Mouse (Mus musculus) heart, embryonic 11.5 days (tissue): ENCODE measurements around the gene Epb41l2. TPM values are rescaled to one million over a fixed set of nuclear protein-coding genes. Genes with fewer than 3 reads are reported as not detected.

Experiments
- ATAC-seq: fragments of 200-750 bp; cut with Nextera tagmentation; replicated peaks from 2 replicates; pipeline ENCODE4 v1.8.0; 2017; ENCODE audit warnings: moderate library complexity; ENCODE audit not compliant: insufficient number of reproducible peaks, low FRiP score, low TSS enrichment
- H3K27ac ChIP-seq: fragments of 300-500 bp; sonication (generic); 2 replicates; pipeline ENCODE4 v1.5.1; 2014; ENCODE audit warnings: mild to moderate bottlenecking, low read depth, low read length
- H3K27me3 ChIP-seq: fragments of 300-500 bp; sonication (generic); 2 replicates; pipeline ENCODE4 v1.6.1; 2014; ENCODE audit warnings: mild to moderate bottlenecking, low read length, mixed read lengths; ENCODE audit not compliant: control insufficient read depth, insufficient read depth
- H3K36me3 ChIP-seq: fragments of 300-500 bp; sonication (generic); 2 replicates; pipeline ENCODE4 v1.6.1; 2014; ENCODE audit warnings: mild to moderate bottlenecking, low read length, moderate library complexity, mixed read lengths; ENCODE audit not compliant: control insufficient read depth, insufficient read depth
- H3K4me1 ChIP-seq: fragments of 300-500 bp; sonication (generic); 2 replicates; pipeline ENCODE4 v1.6.1; 2014; ENCODE audit warnings: low read length; ENCODE audit not compliant: control insufficient read depth, insufficient read depth
- H3K4me2 ChIP-seq: fragments of 300-500 bp; sonication (generic); 2 replicates; pipeline ENCODE4 v1.6.1; 2014; ENCODE audit warnings: mild to moderate bottlenecking, moderate library complexity
- H3K4me3 ChIP-seq: fragments of 300-500 bp; sonication (generic); 2 replicates; pipeline ENCODE4 v1.5.1; 2014; ENCODE audit warnings: low read depth, low read length
- H3K9ac ChIP-seq: fragments of 300-500 bp; sonication (generic); 2 replicates; pipeline ENCODE4 v1.6.1; 2014; ENCODE audit warnings: mild to moderate bottlenecking, low read depth, low read length, moderate library complexity
- H3K9me3 ChIP-seq: fragments of 300-500 bp; sonication (generic); replicated peaks from 2 replicates; pipeline ENCODE4 v1.6.1; 2016; ENCODE audit warnings: low read length; ENCODE audit not compliant: control insufficient read depth
- WGBS: fragments of 180-500 bp; shearing (Covaris S2); extraction: QIAGEN DNeasy Blood & Tissue Kit; methylation state at CpG from one replicate; pipeline ENCODE4 v1.1.7; 2014; ENCODE audit not compliant: insufficient replicate concordance; 5-methylcytosine and 5-hydroxymethylcytosine counted together
- polyA plus RNA-seq: library from polyadenylated mRNA; unstranded; fragments of >200 nt; fragmentation: Nextera tagmentation; extraction: Ambion mirVana; gene quantifications from 2 replicates; pipeline ENCODE4 v1.2.1, GENCODE M21; 2014

The Epb41l2 gene
- polyA plus RNA-seq, 1 experiment from 2014 or later, result 51.5 TPM

DNA sequence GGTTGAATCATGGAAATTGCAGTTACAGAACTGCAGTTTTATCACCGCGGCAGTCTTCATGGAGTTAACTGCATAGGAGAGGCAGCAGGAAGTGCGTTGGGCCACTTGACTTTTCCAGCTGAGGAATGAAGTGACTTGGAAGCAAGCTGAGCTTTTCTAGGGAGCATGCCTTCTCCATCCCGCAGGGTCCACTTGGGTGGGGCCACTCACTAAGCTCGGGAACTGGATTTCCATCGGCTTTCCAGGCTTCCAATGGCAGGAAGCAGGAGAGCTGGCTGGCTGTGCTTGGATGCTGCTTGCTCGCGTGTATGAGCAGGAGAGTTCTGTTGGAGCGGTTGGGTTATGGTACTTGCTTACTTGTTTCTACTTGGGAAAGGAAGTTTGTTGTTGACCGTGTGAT lies 72.8 kb downstream of the Epb41l2 start:
- Histone ChIP-seq H3K9me3 (no peaks in the 10 kb centered on the region), H3K4me1 (peaks cover 56% of the 10 kb centered on the region), H3K27ac (peak overlapping the region; percentile 82), H3K27me3 (no peaks in the 10 kb centered on the region), H3K4me3 (peak overlapping the region; percentile 25), H3K36me3 (no peaks in the 10 kb centered on the region), H3K9ac (peak overlapping the region; percentile 52; the same call in 1 of the 2 replicates), H3K4me2 (peak overlapping the region; percentile 58)
- no peak for ATAC-seq
- whole genome bisulfite sequencing, result 19% methylated on average over 10 of the region's 10 CpGs

- H3K27me3 ChIP-seq, result no peaks in the 10 kb centered on the region
- ATAC-seq, result no peak
- WGBS, result 19% methylated on average over 5 of the region's 5 CpGs
- 0 out of 2 replicates have a peak overlapping the region, but pooled peaks have one; percentile 52 for H3K9ac ChIP-seq
- H3K36me3 ChIP-seq, result no peaks in the 10 kb centered on the region
- H3K9me3 ChIP-seq, result no peaks in the 10 kb centered on the region
- H3K27ac ChIP-seq, result peak overlapping the region; percentile 82
- peak overlapping the region; percentile 58 for H3K4me2 ChIP-seq
- H3K4me1 ChIP-seq, result peaks cover 50% of the 10 kb centered on the region
- peak overlapping the region; percentile 25 for H3K4me3 ChIP-seq
Observed at GRCm38 (mm10) chr10:25432938-25433337, 73.3 kb downstream of the Epb41l2 start.

GRCm38 (mm10) chr10:25433524-25433923 lies 73.9 kb downstream of the Epb41l2 start:
- Histone ChIP-seq H3K9ac (no peak overlapping the region), H3K4me2 (peak overlapping the region; percentile 34; the same call in 1 of the 2 replicates), H3K36me3 (no peaks in the 10 kb centered on the region), H3K27ac (peak overlapping the region; percentile 82), H3K9me3 (no peaks in the 10 kb centered on the region), H3K27me3 (no peaks in the 10 kb centered on the region), H3K4me1 (peaks cover 47% of the 10 kb centered on the region), H3K4me3 (no peak overlapping the region)
- WGBS, result 8% methylated on average over 3 of the region's 3 CpGs
- 0 out of 2 replicates have a peak, but pooled peaks have one; percentile 46 for ATAC-seq

DNA sequence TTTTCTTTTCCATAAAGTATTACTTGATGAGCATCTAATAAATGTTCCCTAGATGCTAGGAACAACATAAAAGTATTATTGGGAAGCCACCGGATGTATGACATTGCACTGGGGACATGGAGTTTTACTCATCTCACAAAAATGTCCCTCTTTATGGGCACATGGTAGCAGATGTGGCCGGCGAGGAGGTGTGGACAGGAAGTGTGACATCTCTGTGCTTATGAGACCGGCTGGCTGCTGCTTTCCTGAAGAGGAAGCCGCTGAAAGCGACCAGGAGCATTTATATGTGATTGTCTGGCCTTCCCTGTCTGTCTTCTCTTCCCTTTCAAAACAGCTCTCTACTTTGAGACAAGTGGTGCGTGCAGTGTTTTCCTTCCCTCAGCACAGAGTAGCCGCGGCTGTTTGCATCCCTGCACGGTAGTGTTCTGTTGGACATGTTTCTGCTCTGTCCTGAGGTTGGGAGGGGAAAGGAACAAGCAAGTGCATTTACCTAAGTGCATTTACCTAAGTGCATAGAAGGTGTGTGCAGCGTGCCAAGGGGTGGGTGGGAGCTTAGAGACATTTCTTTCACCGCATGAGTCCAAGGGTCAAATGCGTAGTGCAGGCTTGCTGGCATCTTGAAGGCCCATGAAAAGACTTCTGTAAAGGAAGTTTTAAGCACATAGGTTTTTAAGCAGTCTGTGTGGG lies 74.9 kb downstream of the Epb41l2 start:
- no peaks in the 10 kb centered on the region for H3K36me3 ChIP-seq
- 34% methylated on average over 13 of the region's 13 CpGs for WGBS
- no peak for ATAC-seq
- H3K9me3 ChIP-seq, result no peaks in the 10 kb centered on the region
- peaks cover 42% of the 10 kb centered on the region for H3K4me1 ChIP-seq
- peak overlapping the region; percentile 34 for H3K4me2 ChIP-seq
- H3K4me3 ChIP-seq, result no peak overlapping the region
- no peaks in the 10 kb centered on the region for H3K27me3 ChIP-seq
- peak overlapping the region; percentile 82 for H3K27ac ChIP-seq
- 0 out of 2 replicates have a peak overlapping the region, but pooled peaks have one; percentile 43 for H3K9ac ChIP-seq

DNA sequence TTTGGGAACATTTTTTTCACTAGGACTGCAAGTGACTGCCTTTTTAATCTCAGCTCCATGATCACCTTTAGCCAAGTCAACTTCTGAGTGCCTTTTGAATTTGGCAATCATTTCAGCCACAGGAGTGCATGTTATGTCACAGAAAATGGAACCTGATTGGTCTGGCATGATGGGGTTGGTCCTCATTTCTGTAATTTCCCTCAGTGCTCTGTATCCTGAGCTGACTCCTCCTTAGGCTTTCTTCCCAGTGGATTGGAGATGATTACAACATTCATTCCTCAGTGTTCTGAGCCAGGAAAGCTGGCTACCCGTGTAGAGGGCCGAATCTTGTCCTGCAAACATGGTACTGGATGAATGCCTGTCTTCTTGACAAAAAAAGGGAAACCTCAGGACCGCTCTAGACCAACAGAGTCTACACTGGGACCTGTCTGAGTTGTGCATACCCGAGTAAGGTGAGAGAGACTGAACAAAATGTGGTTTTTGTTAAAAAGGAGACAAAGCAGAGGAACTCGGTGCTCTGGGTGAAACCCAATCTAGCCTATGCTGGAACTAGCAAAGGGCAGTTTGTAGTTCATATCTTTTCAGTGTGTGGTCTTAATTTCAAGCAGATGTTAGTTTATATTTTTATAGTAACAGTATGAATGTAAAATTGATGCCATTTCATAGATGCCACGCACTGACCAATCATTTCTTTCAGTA lies 77.3 kb downstream of the Epb41l2 start:
- H3K36me3 ChIP-seq, result no peaks in the 10 kb centered on the region

DNA sequence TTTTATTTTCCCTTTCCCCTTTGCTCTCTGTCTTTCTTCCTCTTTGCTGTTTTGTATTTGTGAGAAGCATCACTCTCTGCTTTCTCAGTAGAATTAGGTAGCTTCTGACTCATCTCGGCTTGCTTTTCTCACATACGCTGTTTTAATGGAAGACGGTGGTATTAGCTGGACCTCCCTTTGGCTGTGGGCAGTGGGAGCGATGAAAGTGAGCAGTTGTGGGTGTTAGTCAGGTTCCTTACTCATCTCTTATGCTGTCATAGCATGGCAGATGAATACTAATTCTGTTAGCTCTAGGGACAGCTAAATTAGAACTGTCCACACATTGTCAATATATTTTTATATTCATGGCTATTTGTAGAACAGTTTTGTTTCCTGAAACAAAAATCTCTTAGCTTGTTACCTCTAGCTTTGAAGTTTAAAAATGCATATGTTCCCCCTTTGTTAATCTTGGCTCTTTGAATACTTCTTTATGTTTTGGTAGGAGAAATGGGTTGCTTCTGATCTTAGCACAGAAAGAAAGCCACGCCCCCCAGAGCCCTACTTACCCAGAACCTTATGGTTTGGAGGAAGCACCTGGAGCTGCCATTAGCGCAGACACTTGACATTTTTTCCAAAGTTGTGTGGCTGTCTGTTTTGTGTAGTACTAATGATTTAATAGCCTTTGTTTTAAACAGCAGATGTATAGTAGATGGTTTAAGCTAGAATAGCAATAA lies 78.1 kb downstream of the Epb41l2 start:
- Histone ChIP-seq H3K27ac (no peak overlapping the region), H3K36me3 (no peaks in the 10 kb centered on the region), H3K27me3 (no peaks in the 10 kb centered on the region), H3K4me2 (no peak overlapping the region), H3K9ac (no peak overlapping the region), H3K4me1 (peaks cover 24% of the 10 kb centered on the region), H3K4me3 (no peak overlapping the region), H3K9me3 (no peaks in the 10 kb centered on the region)
- ATAC-seq, result no peak
- WGBS, result 91% methylated on average over 6 of the region's 6 CpGs

More for the DNA sequence above, 77.3 kb downstream of the Epb41l2 start:
- Histone ChIP-seq H3K27ac (no peak overlapping the region), H3K4me3 (no peak overlapping the region), H3K9ac (no peak overlapping the region), H3K4me2 (no peak overlapping the region), H3K27me3 (no peaks in the 10 kb centered on the region), H3K9me3 (no peaks in the 10 kb centered on the region), H3K4me1 (peaks cover 33% of the 10 kb centered on the region)
- 79% methylated on average over 6 of the region's 6 CpGs for WGBS
- ATAC-seq, result no peak

- H3K27ac ChIP-seq, result no peak overlapping the region
- H3K9ac ChIP-seq, result no peak overlapping the region
- no peak overlapping the region for H3K4me2 ChIP-seq
- WGBS, result 70% methylated on average over 8 of the region's 8 CpGs
- ATAC-seq, result no peak
- no peaks in the 10 kb centered on the region for H3K36me3 ChIP-seq
- H3K4me1 ChIP-seq, result peaks cover 18% of the 10 kb centered on the region
- H3K4me3 ChIP-seq, result no peak overlapping the region
- H3K27me3 ChIP-seq, result no peaks in the 10 kb centered on the region
- H3K9me3 ChIP-seq, result no peaks in the 10 kb centered on the region
Observed at GRCm38 (mm10) chr10:25438299-25438680, 78.7 kb downstream of the Epb41l2 start.

DNA sequence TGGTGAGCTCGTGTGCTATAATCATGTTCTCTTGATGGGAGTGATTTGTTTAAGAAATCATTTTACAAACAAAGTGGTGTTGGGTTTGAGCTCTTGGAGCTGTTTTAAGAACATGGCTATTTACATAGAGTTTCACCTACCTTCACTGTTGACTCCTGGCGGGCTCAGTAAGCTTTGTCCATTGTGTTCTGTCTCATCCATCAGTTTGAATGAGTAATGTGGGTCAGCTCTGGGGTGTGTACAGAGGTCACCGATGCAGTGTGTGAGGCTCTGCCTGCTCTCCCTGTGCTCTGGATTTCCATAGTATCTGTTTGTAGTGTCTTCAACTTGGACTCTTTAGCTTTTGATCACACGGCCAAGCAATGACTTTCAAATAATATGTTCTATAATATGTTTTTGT lies 79.6 kb downstream of the Epb41l2 start:
- no peak for ATAC-seq
- Histone ChIP-seq H3K9ac (no peak overlapping the region), H3K36me3 (no peaks in the 10 kb centered on the region; the same call in 1 of the 2 replicates), H3K27me3 (no peaks in the 10 kb centered on the region), H3K4me1 (peaks cover 13% of the 10 kb centered on the region), H3K9me3 (no peaks in the 10 kb centered on the region), H3K4me3 (no peak overlapping the region), H3K4me2 (no peak overlapping the region), H3K27ac (no peak overlapping the region)
- 66% methylated on average over 4 of the region's 4 CpGs for WGBS
